Mouse (Mus musculus) MN1 (cell line): ENCODE measurements around the gene Aspdh.
A peak's percentile ranks its signal among the peaks of the same experiment; 100 is the strongest.

Experiments used
- DNase-seq: peaks from one replicate; pipeline ENCODE4 v3.0.0-alpha.2; 2016; ENCODE audit warnings: low spot score

Aspdh gene

DNA sequence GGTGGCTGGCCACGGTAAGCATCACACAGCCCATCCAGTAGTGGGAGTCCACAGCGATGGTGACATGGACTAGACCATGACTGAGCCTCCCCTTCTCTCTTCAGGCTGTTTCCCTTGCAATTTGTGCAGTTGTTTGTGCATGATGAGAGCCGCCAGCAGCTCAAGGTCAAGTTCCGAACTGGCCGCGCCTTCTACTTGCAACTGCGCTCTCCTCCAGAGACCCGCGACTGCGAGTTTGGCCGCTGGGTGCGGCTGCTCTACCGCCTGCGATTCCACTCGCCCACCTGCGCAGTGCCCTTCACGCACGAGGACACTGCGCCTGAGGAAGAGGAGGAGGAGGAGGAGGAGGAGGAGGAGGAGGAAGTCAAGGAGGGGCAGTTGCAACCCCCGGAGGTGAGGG lies 34.9 kb downstream of the Aspdh start:
- DNase-seq: no peak

DNA sequence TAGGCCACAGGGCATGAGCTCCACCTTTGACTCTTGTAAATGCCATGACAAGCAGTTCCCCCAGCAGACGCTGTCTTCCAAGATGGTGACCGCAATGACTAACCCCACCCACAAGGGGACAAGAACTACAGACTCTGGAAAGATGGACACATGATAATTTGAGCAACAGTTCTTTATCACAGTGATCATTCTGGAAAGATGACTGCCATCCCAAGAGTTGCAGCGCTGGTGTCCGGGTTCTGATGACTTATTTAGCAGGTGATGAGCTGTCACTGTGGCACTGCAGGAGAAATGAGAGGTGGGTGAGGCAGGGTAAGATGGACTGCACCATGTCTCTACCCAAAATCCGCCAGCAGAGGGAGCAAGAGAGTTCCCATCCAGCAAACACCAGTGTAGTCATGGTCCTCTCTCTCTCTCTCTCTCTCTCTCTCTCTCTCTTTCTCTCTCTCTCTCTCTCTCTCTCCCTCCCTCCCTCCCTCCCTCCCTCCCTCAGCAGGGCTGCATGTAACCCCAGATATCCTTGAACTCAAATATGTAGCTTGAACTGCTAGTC lies 36.4 kb downstream of the Aspdh start:
- peak; percentile 74 for DNase-seq

DNA sequence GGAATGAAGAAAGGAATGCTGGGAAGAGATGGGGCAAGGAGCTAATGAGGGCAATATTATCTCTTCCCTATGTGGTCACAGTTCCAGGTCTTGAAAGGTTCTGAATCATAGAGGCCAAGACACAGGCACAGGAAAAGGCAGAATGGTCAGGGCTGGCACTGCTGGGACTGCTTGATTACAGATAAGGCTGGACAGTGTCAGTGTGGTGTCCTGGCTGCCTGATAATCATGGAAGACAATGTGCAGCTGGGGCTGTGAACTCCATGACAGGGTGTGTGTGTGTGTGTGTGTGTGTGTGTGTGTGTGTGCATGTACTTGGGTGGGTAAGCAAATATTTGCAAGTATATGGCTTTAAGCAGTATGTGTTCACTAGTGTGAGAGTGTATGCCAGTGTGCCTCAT lies 42.3 kb downstream of the Aspdh start:
- DNase-seq: peak; percentile 72
